Mouse (Mus musculus) limb, embryonic 11.5 days (tissue): ENCODE data around the gene Fam133b. TPM values are rescaled to one million over a fixed set of nuclear protein-coding genes. Genes with fewer than 3 reads are reported as not detected.
"Not testable (repeated sequence)": the region's sequence is repeated elsewhere in the genome, so short reads cannot be mapped to it uniquely, and the experiment has no call there.

Experiments
- ATAC-seq: fragments of 200-750 bp; cut with Nextera tagmentation; 2 replicates; pipeline ENCODE4 v1.8.0; 2017; ENCODE audit warnings: low read depth; ENCODE audit not compliant: insufficient number of reproducible peaks, low FRiP score, low TSS enrichment
- DNase-seq: peaks from one replicate; pipeline ENCODE4 v3.0.0-alpha.2; 2015; ENCODE audit warnings: low spot score
- H3K27ac ChIP-seq: fragments of 300-500 bp; sonication (generic); replicated peaks from 2 replicates; pipeline ENCODE4 v1.5.1; 2014; ENCODE audit warnings: low read depth, mild to moderate bottlenecking, low read length
- H3K27me3 ChIP-seq: fragments of 300-500 bp; sonication (generic); 2 replicates; pipeline ENCODE4 v1.6.1; 2014; ENCODE audit warnings: mild to moderate bottlenecking, low read length, mixed read lengths; ENCODE audit not compliant: control insufficient read depth, insufficient read depth
- H3K36me3 ChIP-seq: fragments of 300-500 bp; sonication (generic); 2 replicates; pipeline ENCODE4 v1.6.1; 2014; ENCODE audit warnings: mild to moderate bottlenecking, low read length, moderate library complexity, mixed read lengths; ENCODE audit not compliant: control insufficient read depth, insufficient read depth
- H3K4me1 ChIP-seq: fragments of 300-500 bp; sonication (generic); 2 replicates; pipeline ENCODE4 v1.6.1; 2014; ENCODE audit warnings: low read length, mixed read lengths; ENCODE audit not compliant: control insufficient read depth, insufficient read depth
- H3K4me2 ChIP-seq: fragments of 300-500 bp; sonication (generic); 2 replicates; pipeline ENCODE4 v1.6.1; 2014; ENCODE audit warnings: low read depth, mild to moderate bottlenecking, moderate library complexity; ENCODE audit not compliant: severe bottlenecking
- H3K4me3 ChIP-seq: fragments of 300-500 bp; sonication (generic); 2 replicates; pipeline ENCODE4 v1.5.1; 2014; ENCODE audit warnings: low read depth, low read length
- H3K9ac ChIP-seq: fragments of 300-500 bp; sonication (generic); 2 replicates; pipeline ENCODE4 v1.6.1; 2014; ENCODE audit warnings: mild to moderate bottlenecking, low read length
- H3K9me3 ChIP-seq: fragments of 300-500 bp; sonication (generic); 2 replicates; pipeline ENCODE4 v1.6.1; 2016; ENCODE audit warnings: low read length; ENCODE audit not compliant: control insufficient read depth
- WGBS: fragments of 180-500 bp; shearing (Covaris S2); extraction: QIAGEN DNeasy Blood & Tissue Kit; methylation state at CpG from one replicate; pipeline ENCODE4 v1.1.7; 2014; 5-methylcytosine and 5-hydroxymethylcytosine counted together
- polyA plus RNA-seq: library from polyadenylated mRNA; unstranded; fragments of >200 nt; fragmentation: Nextera tagmentation; extraction: Ambion mirVana; gene quantifications from 2 replicates; pipeline ENCODE4 v1.2.1, GENCODE M21; 2014

The Fam133b gene
- polyA plus RNA-seq, 1 experiment from 2014 or later, result 41.1 TPM

DNA sequence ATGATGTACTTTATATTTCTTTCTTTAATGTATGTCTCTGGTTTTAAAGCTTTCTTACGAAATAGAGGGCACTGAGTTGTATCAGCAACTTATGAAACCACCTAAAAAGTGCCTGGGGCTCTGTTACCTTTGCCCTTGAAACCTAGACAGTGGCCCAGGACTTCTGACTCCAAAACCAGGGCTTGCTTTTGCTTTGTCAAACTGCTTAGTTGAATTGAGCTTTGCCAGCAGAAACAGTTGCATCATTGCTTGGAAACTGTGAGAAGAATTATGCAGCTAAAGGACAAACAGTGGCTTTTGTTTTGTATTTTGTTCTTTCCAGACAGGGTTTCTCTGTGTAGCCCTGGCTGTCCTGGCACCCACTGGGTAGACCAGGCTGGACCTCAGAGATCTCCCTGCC is 56.7 kb downstream of the Fam133b start:
- Histone ChIP-seq H3K4me2 (no peak overlapping the region), H3K9me3 (no peaks in the 10 kb centered on the region; the same call in 1 of the 2 replicates), H3K27me3 (no peaks in the 10 kb centered on the region), H3K9ac (no peak overlapping the region), H3K4me1 (peaks cover 5% of the 10 kb centered on the region), H3K36me3 (no peaks in the 10 kb centered on the region; the same call in 1 of the 2 replicates), H3K27ac (no peak overlapping the region), H3K4me3 (no peak overlapping the region)
- 78% methylated on average over 1 of the region's 1 CpGs for WGBS
- DNase-seq (no peak), ATAC-seq (no peak)

DNA sequence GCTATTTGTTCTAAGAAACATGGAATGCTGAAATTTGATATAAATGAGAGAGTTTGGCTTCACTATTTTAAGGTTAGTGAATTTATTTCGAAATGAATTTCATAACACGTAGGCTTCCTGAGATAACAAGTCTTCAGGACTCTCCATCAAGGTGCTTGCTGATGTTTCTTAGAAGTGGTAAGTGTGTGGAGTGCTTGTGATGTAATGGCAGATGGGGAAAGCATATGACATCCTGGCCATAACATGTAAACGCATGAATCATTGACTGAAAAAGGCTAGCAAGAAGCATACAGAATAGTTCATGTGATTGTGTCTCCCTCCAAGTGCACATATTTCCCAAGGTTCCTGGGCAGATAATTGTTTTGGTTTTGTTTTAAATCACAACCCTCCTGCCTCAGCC is 57.2 kb downstream of the Fam133b start:
- DNase-seq (no peak), ATAC-seq (no peak)
- Histone ChIP-seq H3K36me3 (peaks cover 3% of the 10 kb centered on the region; the same call in 1 of the 2 replicates), H3K4me2 (no peak overlapping the region), H3K9ac (no peak overlapping the region), H3K4me3 (no peak overlapping the region), H3K4me1 (peaks cover 5% of the 10 kb centered on the region; the same call in 1 of the 2 replicates), H3K27me3 (no peaks in the 10 kb centered on the region), H3K9me3 (no peaks in the 10 kb centered on the region; the same call in 1 of the 2 replicates), H3K27ac (no peak overlapping the region)
- 85% methylated on average over 3 of the region's 3 CpGs for WGBS

DNA sequence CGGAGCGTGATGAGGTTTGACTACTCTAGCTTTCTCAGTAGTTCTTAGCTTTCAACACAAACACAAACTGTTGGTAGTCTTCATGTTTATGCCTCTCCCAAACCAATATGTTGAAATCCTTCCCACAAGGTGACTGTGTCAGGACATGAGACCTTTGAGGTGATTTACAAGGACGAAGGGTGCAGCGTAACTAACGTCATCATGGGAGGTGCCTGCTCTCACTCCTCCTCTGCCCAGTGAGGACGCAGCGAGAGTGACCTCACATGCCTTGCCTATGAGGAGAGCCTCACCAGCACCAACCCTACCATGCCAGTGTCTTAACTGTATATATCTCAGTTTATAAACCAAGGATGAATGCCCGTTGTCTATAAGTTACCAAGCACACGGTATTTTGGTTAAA is 63.5 kb downstream of the Fam133b start:
- no peak for ATAC-seq
- H3K4me2 ChIP-seq, result no peak overlapping the region
- H3K9ac ChIP-seq, result no peak overlapping the region
- 95% methylated on average over 9 of the region's 9 CpGs for WGBS
- H3K4me3 ChIP-seq, result no peak overlapping the region
- no peaks in the 10 kb centered on the region for H3K9me3 ChIP-seq
- no peaks in the 10 kb centered on the region for H3K4me1 ChIP-seq
- H3K27ac ChIP-seq, result no peak overlapping the region
- no peaks in the 10 kb centered on the region for H3K27me3 ChIP-seq
- no peak for DNase-seq
- peaks cover 8% of the 10 kb centered on the region; the same call in 1 of the 2 replicates for H3K36me3 ChIP-seq

- Histone ChIP-seq H3K4me1 (no peaks in the 10 kb centered on the region), H3K4me3 (no peak overlapping the region), H3K36me3 (peaks cover 9% of the 10 kb centered on the region; the same call in 1 of the 2 replicates), H3K9me3 (no peaks in the 10 kb centered on the region), H3K27ac (no peak overlapping the region), H3K4me2 (no peak overlapping the region), H3K27me3 (no peaks in the 10 kb centered on the region), H3K9ac (no peak overlapping the region)
- DNase-seq (no peak), ATAC-seq (no peak)
- WGBS, result 95% methylated on average over 7 of the region's 7 CpGs
Observed at GRCm38 (mm10) chr5:3609241-3609640, 65.6 kb downstream of the Fam133b start.

DNA sequence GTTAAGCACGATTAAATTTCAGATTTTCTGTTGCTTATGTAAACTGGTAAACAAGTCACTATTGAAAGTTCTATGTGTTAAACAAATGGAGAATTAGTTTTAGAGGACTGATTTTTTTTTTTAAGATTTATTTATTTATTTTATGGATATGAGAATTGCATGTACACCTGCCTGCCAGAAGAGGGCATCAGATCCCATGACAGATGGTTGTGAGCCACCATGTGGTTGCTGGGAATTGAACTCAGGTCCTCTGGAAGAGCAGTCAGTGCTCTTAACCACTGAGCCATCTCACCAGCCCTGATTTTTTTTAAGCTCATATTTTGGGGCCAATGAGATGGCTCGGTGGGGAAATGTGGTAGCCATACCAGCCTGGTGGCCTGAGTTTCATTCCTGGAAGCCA is 68.2 kb downstream of the Fam133b start:
- not testable (repeated sequence) for H3K27ac ChIP-seq, H3K36me3 ChIP-seq, H3K9ac ChIP-seq, H3K4me1 ChIP-seq, ATAC-seq, DNase-seq, H3K9me3 ChIP-seq, H3K4me3 ChIP-seq, H3K4me2 ChIP-seq, H3K27me3 ChIP-seq
- WGBS, result 94% methylated on average over 2 of the region's 2 CpGs

Other genes starting within 250 kb of the Fam133b start
- gene Cdk6, start 202.3 kb upstream of the Fam133b start, polyA plus RNA-seq, result 31.3 and 32.1 TPM in 2 replicates
- 3.2 and 4.1 TPM in 2 replicates for gene 1700109H08Rik, start 27.7 kb downstream of the Fam133b start, polyA plus RNA-seq
- gene Pex1, start 52.2 kb downstream of the Fam133b start, polyA plus RNA-seq, result 13.1 and 17.4 TPM in 2 replicates
- gene Rbm48, start 52.8 kb downstream of the Fam133b start, polyA plus RNA-seq, result 14.0 and 15.4 TPM in 2 replicates
- gene Tmbim7, start 107.3 kb downstream of the Fam133b start, polyA plus RNA-seq, result not detected in 2 replicates
- gene Gatad1, start 113.4 kb downstream of the Fam133b start, polyA plus RNA-seq, result 70.7 and 71.3 TPM in 2 replicates